Mouse (Mus musculus) hindbrain, embryonic 14.5 days (tissue): ENCODE measurements at regions not wholly inside any gene's neighbourhood (a gene's known extent, or its start where the extent isn't known, plus 50 kb on each side); places are given as distances from the start of the nearest gene placed in this dataset.

Source experiments
- ATAC-seq: fragments of 200-750 bp; cut with Nextera tagmentation; 2 replicates; pipeline ENCODE4 v1.8.0; 2017; ENCODE audit warnings: moderate number of reproducible peaks, mild to moderate bottlenecking, moderate TSS enrichment, moderate library complexity; ENCODE audit not compliant: low FRiP score
- DNase-seq: peaks from one replicate; pipeline ENCODE4 v3.0.0-alpha.2; 2015; ENCODE audit warnings: low spot score
- H3K27ac ChIP-seq: fragments of 300-500 bp; sonication (generic); 2 replicates; pipeline ENCODE4 v1.5.1; 2014; ENCODE audit warnings: mild to moderate bottlenecking, moderate library complexity
- H3K27me3 ChIP-seq: fragments of 300-500 bp; sonication (generic); 2 replicates; pipeline ENCODE4 v1.6.1; 2014; ENCODE audit warnings: mild to moderate bottlenecking, low read length, mixed read lengths; ENCODE audit not compliant: control insufficient read depth, insufficient read depth
- H3K36me3 ChIP-seq: fragments of 300-500 bp; sonication (generic); replicated peaks from 2 replicates; pipeline ENCODE4 v1.6.1; 2014; ENCODE audit not compliant: control insufficient read depth, insufficient read depth
- H3K4me1 ChIP-seq: fragments of 300-500 bp; sonication (generic); replicated peaks from 2 replicates; pipeline ENCODE4 v1.6.1; 2014; ENCODE audit warnings: antibody characterized with exemption, low read length, mixed read lengths; ENCODE audit not compliant: control insufficient read depth, insufficient read depth
- H3K4me2 ChIP-seq: fragments of 300-500 bp; sonication (generic); replicated peaks from 2 replicates; pipeline ENCODE4 v1.6.1; 2014; ENCODE audit warnings: mild to moderate bottlenecking, moderate library complexity
- H3K4me3 ChIP-seq: fragments of 300-500 bp; sonication (generic); replicated peaks from 2 replicates; pipeline ENCODE4 v1.5.1; 2014; ENCODE audit warnings: mild to moderate bottlenecking, low read length
- H3K9ac ChIP-seq: fragments of 300-500 bp; sonication (generic); 2 replicates; pipeline ENCODE4 v1.6.1; 2014
- H3K9me3 ChIP-seq: fragments of 300-500 bp; sonication (generic); 2 replicates; pipeline ENCODE4 v1.6.1; 2016; ENCODE audit warnings: low read length; ENCODE audit not compliant: control insufficient read depth
- WGBS: fragments of 180-500 bp; shearing (Covaris S2); extraction: QIAGEN DNeasy Blood & Tissue Kit; methylation state at CpG from one replicate; pipeline ENCODE4 v1.1.7; 2014; 5-methylcytosine and 5-hydroxymethylcytosine counted together

DNA sequence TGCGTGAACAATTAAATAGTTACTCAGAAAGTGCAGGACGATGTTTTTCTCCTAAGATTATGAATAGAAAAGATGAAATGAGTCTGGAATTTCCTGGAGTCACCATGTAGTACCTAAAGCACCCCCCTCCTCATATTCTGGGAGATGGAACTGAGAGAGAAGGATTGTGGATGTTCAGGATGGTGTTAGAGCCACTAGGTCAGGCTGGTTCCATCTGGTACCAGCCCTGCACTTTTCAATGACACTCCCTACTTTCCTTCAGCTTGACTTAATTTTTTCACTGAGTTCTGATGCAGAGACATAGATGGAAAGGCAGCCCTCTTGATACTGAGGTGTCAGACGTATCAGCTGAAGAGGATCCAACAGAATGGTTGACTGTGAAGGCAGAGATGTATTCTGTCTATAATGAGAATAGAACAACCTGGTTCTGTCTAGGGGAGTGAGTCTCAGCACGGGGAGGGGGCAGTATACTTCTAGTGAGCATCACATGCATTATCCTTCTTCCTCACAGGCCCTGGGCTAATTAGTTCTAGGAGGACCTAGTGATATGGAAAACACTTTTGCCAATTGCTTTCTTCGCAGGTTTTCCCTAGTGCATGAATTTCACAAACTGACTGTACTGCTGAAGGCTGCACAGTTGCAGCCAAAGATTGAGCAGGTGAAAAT is 60.8 kb upstream of the E2f3 start:
- Histone ChIP-seq H3K27ac (no peak overlapping the region), H3K9ac (no peak overlapping the region), H3K27me3 (no peaks in the 10 kb centered on the region), H3K4me2 (no peak overlapping the region), H3K4me3 (no peak overlapping the region), H3K36me3 (no peaks in the 10 kb centered on the region), H3K9me3 (no peaks in the 10 kb centered on the region), H3K4me1 (no peaks in the 10 kb centered on the region)
- no peak for DNase-seq
- WGBS, result 86% methylated on average over 5 of the region's 5 CpGs
- ATAC-seq, result 0 out of 2 replicates have a peak, but pooled peaks have one; percentile 24

DNA sequence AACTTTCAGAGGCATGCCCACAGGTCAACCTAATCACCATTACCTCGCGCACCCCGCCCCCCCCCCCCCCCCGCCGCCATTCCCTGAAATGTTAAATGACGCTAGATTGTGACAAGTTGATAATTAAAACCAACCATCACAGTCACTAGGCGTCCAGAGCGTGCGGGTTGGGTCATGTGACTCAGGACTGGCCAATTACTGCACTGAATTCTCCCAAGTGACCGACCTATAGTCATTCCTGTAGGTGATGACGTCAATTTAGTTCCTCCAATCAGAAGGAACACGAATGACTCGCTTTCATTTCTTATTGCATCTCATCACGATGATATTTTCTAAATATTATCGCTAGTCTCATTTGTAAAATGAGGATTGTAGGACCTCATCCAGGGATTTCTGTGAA is 60.2 kb upstream of the E2f3 start:
- Histone ChIP-seq H3K9ac (no peak overlapping the region), H3K4me1 (no peaks in the 10 kb centered on the region), H3K4me2 (no peak overlapping the region), H3K27ac (no peak overlapping the region), H3K9me3 (no peaks in the 10 kb centered on the region), H3K4me3 (no peak overlapping the region), H3K36me3 (no peaks in the 10 kb centered on the region), H3K27me3 (no peaks in the 10 kb centered on the region)
- WGBS, result 77% methylated on average over 15 of the region's 15 CpGs
- no peak for DNase-seq
- peak; percentile 62; the same call in 1 of the 2 replicates for ATAC-seq

DNA sequence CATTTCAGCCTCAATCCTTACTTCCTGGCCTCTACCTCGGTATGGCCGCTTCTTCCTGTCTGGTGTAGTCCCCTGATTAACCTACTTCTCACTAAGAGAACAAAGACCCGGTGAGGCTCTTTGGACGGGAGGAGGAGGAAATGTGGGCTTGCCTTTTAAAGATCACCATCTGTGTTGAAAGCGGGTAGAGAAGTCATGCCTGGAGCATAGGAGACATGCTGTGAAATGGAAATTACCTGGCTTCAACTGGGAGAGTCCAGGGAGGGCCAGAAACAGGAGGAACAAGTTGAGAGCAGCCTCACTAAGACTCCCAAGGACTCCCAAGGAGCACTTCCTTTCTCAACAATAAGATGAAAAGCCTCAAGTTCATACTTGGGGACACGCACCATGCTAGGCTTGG is 59.4 kb upstream of the E2f3 start:
- H3K9me3 ChIP-seq, result no peaks in the 10 kb centered on the region
- DNase-seq (no peak), ATAC-seq (no peak)
- no peaks in the 10 kb centered on the region for H3K4me1 ChIP-seq
- no peak overlapping the region for H3K4me3 ChIP-seq
- H3K4me2 ChIP-seq, result no peak overlapping the region
- WGBS, result 82% methylated on average over 6 of the region's 6 CpGs
- no peak overlapping the region for H3K9ac ChIP-seq
- H3K36me3 ChIP-seq, result no peaks in the 10 kb centered on the region
- H3K27ac ChIP-seq, result no peak overlapping the region
- no peaks in the 10 kb centered on the region for H3K27me3 ChIP-seq

DNA sequence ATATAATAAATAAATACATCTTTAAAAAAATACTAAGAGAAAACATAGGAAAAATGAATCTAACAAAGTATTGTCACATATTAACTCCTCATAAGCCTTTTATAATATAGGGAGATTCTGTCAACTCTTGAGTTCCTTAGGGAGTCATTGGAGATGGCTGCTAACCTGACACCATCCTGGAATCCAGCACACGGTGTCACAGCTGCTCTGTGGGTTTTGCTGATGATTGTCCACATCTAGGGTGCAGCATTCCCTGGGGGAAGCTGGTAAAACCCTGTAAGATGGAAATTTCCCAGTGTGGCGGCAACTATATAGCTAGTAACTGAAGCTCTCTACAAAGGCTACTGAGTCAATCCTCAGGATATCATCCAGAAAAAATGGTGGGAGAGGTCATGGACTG is 58.9 kb upstream of the E2f3 start:
- no peak for ATAC-seq
- Histone ChIP-seq H3K4me2 (no peak overlapping the region), H3K9me3 (no peaks in the 10 kb centered on the region), H3K27ac (no peak overlapping the region), H3K4me3 (no peak overlapping the region), H3K9ac (no peak overlapping the region), H3K36me3 (no peaks in the 10 kb centered on the region), H3K4me1 (no peaks in the 10 kb centered on the region), H3K27me3 (no peaks in the 10 kb centered on the region)
- 94% methylated on average over 2 of the region's 2 CpGs for WGBS
- DNase-seq, result no peak

DNA sequence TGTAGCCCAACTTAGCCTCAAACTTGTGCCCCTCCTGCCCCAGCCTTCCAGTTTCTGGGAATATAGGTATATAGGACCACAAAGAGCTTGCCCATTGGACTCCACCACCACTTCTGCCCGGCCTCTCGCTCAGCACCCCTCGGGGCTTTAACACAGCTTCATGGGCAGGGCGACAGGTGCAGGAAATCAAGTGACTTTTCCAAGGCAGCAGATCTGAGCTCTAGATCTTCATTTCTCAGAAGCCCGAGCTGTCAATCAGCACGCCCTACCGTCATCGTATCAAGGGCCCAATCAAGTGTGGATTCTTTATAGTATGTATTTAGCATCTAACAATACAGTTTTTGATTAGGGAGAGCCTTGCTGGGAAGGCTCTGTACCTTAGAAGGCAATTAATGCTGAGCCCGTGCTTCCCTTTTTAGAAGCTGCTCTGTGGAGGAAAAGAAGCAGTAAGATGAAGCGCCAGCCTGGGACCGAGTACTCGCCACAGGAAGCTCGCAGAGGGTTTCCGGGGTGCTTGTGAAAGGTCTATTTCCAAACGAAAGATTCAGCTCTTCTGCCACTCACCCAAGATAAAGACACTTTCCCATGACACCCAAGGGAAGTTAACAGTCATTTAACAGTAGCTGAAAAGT is 56.9 kb upstream of the E2f3 start:
- no peak overlapping the region for H3K27ac ChIP-seq
- H3K9me3 ChIP-seq, result no peaks in the 10 kb centered on the region
- 82% methylated on average over 15 of the region's 15 CpGs for WGBS
- ATAC-seq (no peak), DNase-seq (no peak)
- no peaks in the 10 kb centered on the region for H3K36me3 ChIP-seq
- no peak overlapping the region for H3K4me3 ChIP-seq
- no peaks in the 10 kb centered on the region for H3K27me3 ChIP-seq
- no peak overlapping the region for H3K9ac ChIP-seq
- H3K4me1 ChIP-seq, result no peaks in the 10 kb centered on the region
- no peak overlapping the region for H3K4me2 ChIP-seq

DNA sequence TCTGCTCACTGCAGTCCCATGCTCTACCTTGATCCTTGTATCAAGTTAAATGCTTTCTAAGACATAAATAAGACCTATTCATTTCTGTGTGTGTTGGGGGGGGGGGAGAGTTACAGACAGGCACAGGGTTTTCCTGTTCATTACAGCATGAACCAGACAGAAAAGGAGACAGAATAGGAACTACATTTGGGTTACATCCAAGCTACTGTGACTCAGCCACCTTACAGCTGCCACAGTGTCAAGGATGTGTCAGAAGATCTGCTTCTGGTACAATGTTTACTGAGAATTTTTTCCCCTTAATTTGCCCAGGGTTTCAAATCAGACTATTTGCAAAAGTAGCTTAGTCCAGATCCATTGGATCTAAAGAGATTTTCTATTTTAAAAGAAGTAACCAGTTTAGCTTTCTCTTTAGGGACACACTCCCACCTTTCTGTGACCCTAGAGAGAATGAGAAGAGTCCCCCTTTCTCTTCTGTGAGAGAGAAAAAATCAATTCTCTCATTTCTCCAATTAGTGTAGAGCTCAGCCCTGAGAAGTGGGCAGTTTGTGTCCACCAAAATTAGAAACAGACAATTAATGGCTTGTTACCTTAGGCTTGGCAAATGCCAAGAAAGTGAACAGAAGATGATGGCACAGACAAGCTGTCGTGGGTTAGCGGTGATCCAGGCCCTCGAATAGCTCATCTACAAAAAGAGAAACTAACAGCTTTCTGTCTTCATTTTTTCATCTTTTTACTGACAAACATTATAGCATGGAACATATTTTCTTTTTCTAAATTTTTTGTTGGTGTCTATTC is 55.8 kb upstream of the E2f3 start:
- 86% methylated on average over 3 of the region's 3 CpGs for WGBS
- Histone ChIP-seq H3K9me3 (no peaks in the 10 kb centered on the region), H3K9ac (no peak overlapping the region), H3K4me1 (no peaks in the 10 kb centered on the region), H3K27ac (no peak overlapping the region), H3K4me2 (no peak overlapping the region), H3K27me3 (no peaks in the 10 kb centered on the region), H3K4me3 (no peak overlapping the region), H3K36me3 (no peaks in the 10 kb centered on the region)
- no peak for DNase-seq
- ATAC-seq, result no peak

DNA sequence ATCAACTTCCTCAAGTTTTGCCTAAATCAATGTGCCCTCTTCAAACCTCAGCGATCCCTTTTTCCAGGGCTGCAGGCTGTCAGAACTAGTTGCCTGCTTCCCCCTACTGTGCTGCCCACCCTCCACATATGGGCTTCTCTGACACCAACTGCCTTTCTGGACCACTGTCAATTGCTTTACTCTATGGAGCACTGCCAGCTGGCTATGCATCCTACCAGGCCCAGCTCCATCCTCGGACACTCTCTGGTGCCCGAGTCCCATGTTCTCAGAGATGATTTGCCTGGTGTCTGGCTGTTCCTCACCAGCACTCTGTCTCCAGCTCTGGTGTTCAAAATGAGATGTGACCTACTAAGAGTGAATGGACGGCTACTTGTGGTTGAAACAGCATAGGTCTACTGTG is 54.4 kb upstream of the E2f3 start:
- no peak for DNase-seq
- Histone ChIP-seq H3K4me1 (no peaks in the 10 kb centered on the region), H3K27me3 (no peaks in the 10 kb centered on the region), H3K9ac (no peak overlapping the region), H3K36me3 (no peaks in the 10 kb centered on the region), H3K27ac (no peak overlapping the region), H3K4me3 (no peak overlapping the region), H3K9me3 (no peaks in the 10 kb centered on the region), H3K4me2 (no peak overlapping the region)
- WGBS, result 89% methylated on average over 4 of the region's 4 CpGs
- no peak for ATAC-seq

DNA sequence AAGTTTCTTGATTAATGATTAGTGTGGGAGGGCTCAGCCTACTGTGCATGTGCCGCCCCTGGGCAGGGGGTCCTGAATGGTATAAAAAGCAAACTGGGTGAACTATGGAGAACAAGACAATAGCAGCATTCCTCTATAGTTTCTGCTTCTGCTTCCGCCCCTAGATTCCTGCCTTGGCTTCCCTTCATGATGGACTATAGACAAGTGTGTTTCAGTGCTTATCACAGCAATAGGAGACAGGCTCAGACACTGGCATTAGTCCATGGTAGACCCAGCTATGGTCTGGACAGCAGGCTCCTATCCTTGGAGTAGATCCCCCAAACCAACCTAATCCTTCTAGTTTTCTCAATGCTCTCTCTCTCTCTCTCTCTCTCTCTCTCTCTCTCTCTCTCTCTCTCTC is 53.9 kb upstream of the E2f3 start:
- Histone ChIP-seq H3K9me3 (no peaks in the 10 kb centered on the region), H3K4me3 (no peak overlapping the region), H3K4me2 (no peak overlapping the region), H3K9ac (no peak overlapping the region), H3K27ac (no peak overlapping the region), H3K36me3 (no peaks in the 10 kb centered on the region), H3K4me1 (no peaks in the 10 kb centered on the region), H3K27me3 (no peaks in the 10 kb centered on the region)
- 61% methylated on average over 2 of the region's 2 CpGs for WGBS
- no peak for DNase-seq
- ATAC-seq, result no peak

DNA sequence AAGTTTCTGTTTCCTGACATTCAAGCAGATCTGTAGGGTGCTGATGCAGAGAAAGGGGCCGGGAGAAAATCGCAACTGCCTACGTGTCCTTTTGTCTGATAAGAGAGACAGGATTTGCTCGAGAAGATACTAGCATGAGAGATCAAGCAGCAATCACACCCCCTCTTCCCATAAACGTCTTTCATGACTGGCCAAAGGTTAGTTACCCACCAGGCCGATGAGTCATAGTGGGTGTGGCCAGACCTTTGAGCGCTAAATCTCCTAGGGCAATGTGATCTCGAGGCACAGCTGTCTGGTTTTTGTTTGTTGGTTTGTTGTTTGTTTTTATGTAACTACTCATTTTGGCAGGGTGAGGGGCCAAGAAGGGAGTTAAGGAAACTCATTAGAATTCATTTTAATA is 50.7 kb upstream of the E2f3 start:
- ATAC-seq, result no peak
- WGBS, result 81% methylated on average over 8 of the region's 8 CpGs

More for the DNA sequence above, 50.7 kb upstream of the E2f3 start:
- no peaks in the 10 kb centered on the region for H3K27me3 ChIP-seq
- H3K36me3 ChIP-seq, result no peaks in the 10 kb centered on the region
- H3K4me2 ChIP-seq, result no peak overlapping the region
- H3K27ac ChIP-seq, result no peak overlapping the region
- H3K4me3 ChIP-seq, result no peak overlapping the region
- no peak overlapping the region for H3K9ac ChIP-seq
- DNase-seq, result no peak
- H3K9me3 ChIP-seq, result no peaks in the 10 kb centered on the region
- no peaks in the 10 kb centered on the region for H3K4me1 ChIP-seq
